Mouse (Mus musculus) fat pad, adult 2 months (tissue): ENCODE measurements at regions not wholly inside any gene's neighbourhood (a gene's known extent, or its start where the extent isn't known, plus 50 kb on each side); places are given as distances from the start of the nearest gene placed in this dataset.

ENCODE experiments used
- DNase-seq: peaks from one replicate; pipeline ENCODE4 v3.0.0-alpha.2; 2011; ENCODE audit warnings: low read depth, low spot score; ENCODE audit errors: extremely low read depth

- no peak for DNase-seq
These were observed 197.3 kb upstream of the Bcl6 start for GRCm38 (mm10) chr16:24185989-24186388.

- DNase-seq, result no peak
These were observed 196.2 kb upstream of the Bcl6 start for GRCm38 (mm10) chr16:24184846-24185245.

GRCm38 (mm10) chr16:24183216-24183615 is 194.6 kb upstream of the Bcl6 start:
- no peak for DNase-seq

GRCm38 (mm10) chr16:24181388-24181787 is 192.7 kb upstream of the Bcl6 start:
- no peak for DNase-seq

GRCm38 (mm10) chr16:24180666-24181065 is 192.0 kb upstream of the Bcl6 start:
- no peak for DNase-seq

- no peak for DNase-seq
These were observed 188.9 kb upstream of the Bcl6 start for GRCm38 (mm10) chr16:24177564-24177963.

- DNase-seq, result no peak
These were observed 188.5 kb upstream of the Bcl6 start for GRCm38 (mm10) chr16:24177131-24177530.

GRCm38 (mm10) chr16:24176057-24176456 is 187.4 kb upstream of the Bcl6 start:
- DNase-seq, result no peak

GRCm38 (mm10) chr16:24175235-24175760 is 186.6 kb upstream of the Bcl6 start:
- no peak for DNase-seq

- no peak for DNase-seq
These were observed 185.9 kb upstream of the Bcl6 start for GRCm38 (mm10) chr16:24174595-24174994.

GRCm38 (mm10) chr16:24173783-24174518 is 185.3 kb upstream of the Bcl6 start:
- DNase-seq, result no peak

- DNase-seq, result no peak
These were observed 184.0 kb upstream of the Bcl6 start for GRCm38 (mm10) chr16:24172653-24173052.

GRCm38 (mm10) chr16:24172065-24172464 is 183.4 kb upstream of the Bcl6 start:
- DNase-seq, result no peak

GRCm38 (mm10) chr16:24171161-24171560 is 182.5 kb upstream of the Bcl6 start:
- no peak for DNase-seq

GRCm38 (mm10) chr16:24166496-24166895 is 177.8 kb upstream of the Bcl6 start:
- DNase-seq, result no peak

GRCm38 (mm10) chr16:24165461-24166081 is 176.9 kb upstream of the Bcl6 start:
- DNase-seq, result no peak

- DNase-seq, result no peak
These were observed 172.1 kb upstream of the Bcl6 start for GRCm38 (mm10) chr16:24160705-24161285.

GRCm38 (mm10) chr16:24159336-24159735 is 170.7 kb upstream of the Bcl6 start:
- DNase-seq, result no peak

- no peak for DNase-seq
These were observed 169.1 kb upstream of the Bcl6 start for GRCm38 (mm10) chr16:24157753-24158152.

- DNase-seq, result no peak
These were observed 168.2 kb upstream of the Bcl6 start for GRCm38 (mm10) chr16:24156729-24157430.

- DNase-seq, result no peak
These were observed 166.2 kb upstream of the Bcl6 start for GRCm38 (mm10) chr16:24154816-24155357.
